Mouse (Mus musculus) embryo, embryonic 11.5 days (tissue): ENCODE data around the gene Slc25a36.
A peak's percentile ranks its signal among the peaks of the same experiment; 100 is the strongest.

Source experiments
- DNase-seq: peaks from one replicate; pipeline ENCODE4 v3.0.0-alpha.2; 2012; ENCODE audit warnings: low read depth, low spot score

The Slc25a36 gene

DNA sequence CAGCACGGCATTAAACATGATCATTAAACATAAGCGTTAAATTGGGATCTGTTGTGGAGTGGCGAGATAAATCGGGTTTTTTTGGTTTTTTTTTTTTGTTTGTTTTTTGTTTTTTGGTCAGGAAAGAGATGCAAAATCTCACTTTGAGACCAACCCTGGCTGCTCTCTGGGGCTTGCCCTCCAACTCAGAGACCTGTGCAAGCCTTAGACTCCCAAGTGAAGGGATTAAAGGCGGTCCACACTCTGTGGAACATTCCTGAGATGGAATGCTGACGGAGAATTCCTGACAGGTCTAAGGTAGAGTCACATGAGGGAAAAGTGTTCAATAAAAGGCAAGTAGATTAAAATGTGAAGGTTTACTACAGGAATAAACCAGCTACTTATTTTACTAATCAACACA lies 549 bp upstream of the Slc25a36 start:
- DNase-seq = no peak

DNA sequence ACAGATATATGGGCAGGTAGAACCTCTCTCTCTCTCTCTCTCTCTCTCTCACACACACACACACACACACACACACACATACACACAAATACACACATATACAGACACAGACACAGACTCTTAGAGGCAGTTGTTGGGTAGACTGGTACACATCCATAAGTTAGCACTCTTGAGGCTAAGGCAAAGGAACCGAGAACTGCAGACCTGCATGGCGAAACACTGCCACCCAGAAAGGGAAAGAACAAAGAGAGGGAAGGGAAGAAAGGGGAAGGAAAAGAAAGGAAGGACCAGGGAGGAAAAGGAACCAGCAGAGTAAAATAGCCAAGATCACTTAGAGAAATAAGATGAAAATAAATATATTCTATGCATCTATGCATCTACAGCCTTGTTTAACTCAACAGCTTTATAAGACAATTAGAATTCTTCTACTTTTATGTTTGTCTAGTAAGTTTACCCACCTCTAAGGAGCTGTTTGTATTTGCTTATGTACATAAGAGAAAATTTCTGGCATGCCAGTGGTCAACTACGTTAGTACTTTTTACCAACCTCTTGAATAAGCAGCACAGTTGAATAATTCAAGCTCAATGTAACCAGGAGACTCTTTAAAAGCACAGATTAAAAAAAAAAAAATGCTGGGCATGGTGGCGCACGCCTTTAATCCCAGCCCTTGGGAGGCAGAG lies 4.3 kb downstream of the Slc25a36 start:
- no peak for DNase-seq

DNA sequence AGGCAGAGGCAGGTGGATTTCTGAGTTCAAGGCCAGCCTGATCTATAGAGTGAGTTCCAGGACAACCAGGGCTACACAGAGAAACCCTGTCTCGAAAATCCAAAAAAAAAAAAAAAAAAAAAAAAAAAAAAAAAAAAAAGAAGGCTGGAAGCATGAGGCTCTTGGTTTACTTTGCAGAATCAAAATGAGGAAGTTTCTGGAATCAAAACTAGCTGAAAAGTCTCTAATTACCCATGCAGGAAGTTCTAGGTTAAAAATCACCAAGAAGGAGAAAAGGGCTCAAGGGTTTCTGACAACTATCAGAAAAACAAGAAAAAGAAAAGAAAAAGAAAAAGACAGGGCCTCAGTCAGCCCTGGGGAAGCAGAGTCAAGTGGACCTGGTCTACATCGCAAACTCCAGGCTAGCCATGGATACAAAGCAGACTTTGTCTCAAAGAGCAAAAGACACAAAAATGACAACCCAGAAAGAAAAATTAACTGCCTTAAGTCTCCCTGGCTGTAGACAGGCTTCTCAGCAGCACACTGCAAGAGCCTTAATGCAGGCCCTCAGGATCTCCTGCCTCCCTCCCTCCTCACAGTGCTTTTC lies 5.5 kb downstream of the Slc25a36 start:
- DNase-seq = no peak

DNA sequence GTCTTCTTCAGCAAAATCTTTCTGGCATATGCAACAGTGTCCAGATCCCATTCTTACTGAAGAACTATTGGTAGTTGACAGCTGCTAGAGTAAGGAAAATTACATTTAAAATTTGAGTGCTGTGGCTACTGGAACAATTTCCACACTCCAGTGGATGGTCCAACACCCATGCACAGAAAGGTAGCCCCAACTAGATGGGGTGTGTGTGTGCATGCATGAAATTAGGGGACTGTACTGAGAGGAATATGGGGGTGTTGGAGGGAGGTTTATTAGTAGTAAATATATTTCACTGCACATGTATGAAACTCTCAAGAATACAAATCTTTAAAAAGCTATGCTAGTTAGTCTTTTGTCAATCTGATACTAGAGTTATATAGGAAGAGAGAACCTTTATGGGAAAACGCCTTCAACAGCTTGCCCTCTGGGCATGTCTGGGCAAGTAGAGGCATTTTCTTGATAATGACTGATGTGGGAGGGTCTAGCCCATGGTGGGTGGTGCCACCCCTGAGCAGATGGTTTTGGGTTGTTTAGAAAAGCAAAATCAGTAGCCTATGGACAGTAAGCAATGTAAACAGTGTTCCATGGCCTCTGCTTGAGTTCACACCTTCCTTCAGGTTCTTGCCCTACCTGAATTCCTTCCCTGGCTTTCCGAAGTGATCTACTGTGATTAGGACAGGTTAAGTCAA lies 7.4 kb downstream of the Slc25a36 start:
- DNase-seq = no peak

DNA sequence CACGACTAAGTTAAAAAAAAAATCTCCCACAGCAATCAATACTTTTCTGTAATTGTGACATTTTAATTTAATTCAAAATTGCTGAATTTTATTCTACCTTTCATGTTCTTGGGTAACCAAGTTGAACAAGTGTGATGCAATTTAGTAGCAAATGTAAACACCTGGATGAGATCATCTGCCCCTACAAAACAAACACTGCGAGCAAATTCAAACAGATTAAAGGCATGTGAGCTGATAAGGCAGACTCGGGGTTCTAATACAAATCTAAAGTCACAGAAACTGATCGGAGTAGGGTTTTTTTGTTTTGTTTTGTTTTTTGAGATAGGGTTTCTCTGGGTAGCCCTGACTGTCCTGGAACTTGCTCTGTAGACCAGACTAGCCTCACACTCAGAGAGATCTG lies 12.0 kb downstream of the Slc25a36 start:
- DNase-seq = no peak

DNA sequence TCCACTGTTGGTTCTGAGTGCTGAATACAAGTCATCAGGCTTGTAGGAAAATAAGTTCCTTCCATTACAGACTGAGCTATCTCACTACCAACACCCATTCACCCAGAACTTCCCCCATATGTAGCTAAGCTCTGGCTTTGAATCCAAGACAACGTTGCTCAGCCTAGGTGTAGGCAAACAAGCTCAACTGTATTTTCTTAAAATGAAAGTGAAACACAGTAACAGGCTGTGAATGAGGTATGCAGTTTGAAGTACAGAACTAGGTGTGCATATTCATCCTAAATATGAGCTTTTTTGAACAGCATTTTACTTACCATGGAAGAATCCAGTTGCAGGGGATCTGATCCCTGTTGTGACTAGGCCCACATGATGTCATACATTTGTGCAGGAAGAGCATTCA lies 14.8 kb downstream of the Slc25a36 start:
- DNase-seq = no peak

DNA sequence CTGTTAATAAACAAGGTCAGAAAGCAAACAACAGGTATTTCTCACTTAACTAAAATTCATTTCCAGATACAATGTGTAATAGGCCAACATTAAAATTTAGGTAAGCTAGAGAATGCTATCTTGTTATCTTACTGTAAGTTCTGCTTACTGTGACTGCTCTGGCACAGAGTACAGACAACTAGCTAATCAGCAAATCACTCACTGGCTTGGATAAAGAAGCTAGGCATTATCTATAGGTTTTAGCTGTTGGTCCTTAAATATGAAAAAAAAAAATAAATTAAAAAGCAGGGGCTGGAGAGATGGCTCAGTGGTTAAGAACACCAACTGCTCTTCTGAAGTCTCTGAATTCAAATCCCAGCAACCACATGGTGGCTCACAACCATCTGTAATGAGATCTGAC lies 23.1 kb downstream of the Slc25a36 start:
- DNase-seq = no peak

DNA sequence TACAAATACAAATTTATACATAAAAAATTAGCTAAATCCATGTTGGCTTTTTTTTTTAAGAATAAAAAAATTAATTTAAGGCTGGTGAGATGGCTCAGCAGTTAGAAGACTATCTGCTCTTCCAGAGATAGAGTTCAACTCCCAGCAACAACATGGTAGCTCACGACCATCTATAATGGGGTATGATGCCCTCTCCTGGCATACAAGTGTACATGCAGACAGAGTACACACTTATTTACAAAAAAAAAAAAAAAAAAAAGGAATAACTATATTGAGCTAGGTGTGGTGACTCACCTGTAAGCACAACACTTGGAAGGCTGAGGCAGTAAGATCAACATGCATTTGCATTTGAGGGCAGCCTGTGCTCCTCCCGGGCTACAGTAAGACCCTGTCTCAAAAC lies 26.3 kb downstream of the Slc25a36 start:
- no peak for DNase-seq

DNA sequence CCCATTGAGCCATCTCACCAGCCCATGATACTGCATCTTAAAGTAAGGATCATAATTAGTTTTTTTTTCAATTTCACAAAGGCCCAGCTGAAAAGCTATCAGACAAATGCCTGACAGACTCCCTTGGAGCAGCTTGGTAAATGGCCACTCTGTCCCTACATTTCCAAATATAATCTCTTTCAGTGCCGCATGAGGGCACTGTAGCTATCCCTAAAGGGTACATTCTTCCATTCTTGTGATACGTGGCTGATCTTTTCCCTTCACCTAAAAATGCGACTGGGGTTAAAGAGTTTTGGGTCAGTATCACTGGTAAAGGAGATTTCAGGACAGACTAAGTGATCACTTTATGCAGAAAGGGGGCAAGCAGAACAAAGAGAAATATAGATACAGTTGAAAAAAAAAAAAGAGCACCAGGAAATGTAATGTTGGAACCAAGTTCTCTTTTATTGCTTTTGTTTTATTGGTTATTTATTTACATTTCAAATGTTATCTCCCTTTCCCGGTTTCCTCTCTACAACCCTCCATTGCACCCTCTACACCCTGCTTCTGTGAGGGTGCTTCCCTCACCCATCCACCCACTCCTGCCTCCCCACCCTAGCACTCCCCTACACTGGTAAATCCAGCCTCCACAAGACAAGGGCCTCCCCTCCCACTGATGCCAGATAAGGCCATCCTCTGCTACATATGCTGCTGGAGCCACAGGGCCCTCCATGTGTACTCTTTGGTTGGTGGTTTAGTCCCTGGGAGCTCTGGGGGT lies 29.7 kb downstream of the Slc25a36 start:
- no peak for DNase-seq

DNA sequence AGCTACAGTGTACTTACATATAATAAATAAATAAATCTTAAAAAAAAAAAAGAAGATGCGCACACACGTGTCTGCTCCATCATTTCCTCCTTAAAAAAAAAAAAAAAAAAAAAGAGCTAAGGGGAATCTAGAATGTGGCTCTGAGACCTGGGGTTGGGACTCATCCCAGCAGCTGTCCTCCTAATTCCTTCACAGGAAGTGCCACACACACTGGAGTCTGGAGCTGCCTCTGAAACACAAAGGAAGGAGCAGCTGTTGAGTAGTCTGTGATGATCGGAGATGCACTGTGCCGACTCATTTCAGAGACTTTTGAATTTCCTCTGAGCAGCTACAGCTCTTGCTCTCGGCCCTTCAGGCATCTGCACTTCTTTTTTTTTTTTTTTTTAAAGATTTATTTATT lies 41.0 kb downstream of the Slc25a36 start:
- no peak for DNase-seq

DNA sequence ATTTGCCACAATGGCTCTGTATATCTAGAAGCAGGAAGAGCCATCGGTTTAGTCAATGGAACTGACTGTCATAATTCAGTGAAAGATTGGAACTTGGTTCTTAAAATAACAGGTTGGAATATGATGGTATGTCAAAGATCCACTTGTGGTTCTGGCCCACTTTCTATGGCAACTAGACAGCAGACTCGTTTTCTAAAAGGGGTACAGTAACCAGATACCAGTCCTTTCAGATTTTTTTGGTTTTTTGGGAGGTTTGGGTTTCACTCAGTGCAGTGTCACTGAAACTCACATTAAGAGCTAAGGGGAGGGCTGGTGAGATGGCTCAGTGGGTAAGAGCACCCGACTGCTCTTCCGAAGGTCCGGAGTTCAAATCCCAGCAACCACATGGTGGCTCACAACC lies 41.5 kb downstream of the Slc25a36 start:
- no peak for DNase-seq

DNA sequence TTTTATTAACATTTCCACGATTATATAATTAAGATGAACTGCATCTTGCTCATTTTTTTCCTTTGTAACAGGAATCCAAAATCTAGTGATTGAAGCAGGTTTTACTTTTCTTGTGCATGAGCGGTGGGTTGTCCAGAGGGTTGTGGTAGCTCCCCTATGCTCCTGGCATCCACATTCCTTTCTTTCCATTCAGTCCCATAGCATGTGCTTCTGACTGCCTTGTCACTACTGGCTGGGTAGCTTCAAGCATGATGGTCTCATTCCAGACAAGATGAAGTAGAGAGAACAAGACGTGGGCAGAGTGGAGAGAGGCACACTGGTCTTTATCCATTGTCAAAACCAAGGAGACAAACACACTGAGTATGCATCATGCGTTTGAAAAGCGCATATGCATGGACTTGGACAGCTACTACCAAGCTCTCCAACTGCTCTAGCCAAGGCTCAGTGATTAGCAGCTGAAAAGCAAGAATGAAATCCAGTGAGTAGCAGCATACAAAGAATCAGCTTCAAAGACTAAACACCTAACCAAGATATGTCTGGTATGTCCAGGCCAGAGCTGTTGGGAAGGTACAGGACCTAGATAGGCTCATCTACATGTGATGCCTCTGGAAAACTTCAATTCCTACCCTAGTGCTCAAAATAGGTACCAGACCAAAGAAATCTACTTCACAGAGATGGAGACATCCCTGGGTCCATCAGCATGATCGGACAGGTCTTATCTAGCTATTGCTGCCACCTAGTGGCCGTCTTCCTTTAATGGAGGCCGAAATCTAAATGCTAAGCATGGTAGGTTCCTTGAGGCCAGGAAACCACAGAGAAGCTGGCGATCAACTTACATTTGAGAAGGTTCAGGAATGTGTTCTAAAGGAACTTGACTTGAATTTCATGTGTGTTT lies 42.5 kb downstream of the Slc25a36 start:
- DNase-seq = peak; percentile 82

DNA sequence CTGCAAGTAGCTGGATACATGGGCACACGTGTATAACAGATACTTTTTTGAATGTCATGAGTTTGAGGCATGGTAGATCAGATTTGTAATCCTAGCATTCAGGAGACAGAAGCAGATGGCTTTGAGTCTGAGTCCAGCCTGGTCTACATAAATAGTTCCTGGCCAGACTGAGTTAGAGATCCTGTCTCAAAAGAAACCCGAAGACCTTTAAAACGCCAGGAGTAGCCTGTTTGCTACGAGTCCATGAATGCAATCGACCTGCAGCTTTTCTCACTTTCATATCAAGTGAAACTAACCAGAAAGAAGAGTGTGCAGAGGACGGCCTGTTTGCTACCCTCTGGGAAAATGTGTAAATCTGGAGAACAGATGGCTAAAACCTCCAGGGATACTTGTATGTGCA lies 43.2 kb downstream of the Slc25a36 start:
- DNase-seq = no peak

DNA sequence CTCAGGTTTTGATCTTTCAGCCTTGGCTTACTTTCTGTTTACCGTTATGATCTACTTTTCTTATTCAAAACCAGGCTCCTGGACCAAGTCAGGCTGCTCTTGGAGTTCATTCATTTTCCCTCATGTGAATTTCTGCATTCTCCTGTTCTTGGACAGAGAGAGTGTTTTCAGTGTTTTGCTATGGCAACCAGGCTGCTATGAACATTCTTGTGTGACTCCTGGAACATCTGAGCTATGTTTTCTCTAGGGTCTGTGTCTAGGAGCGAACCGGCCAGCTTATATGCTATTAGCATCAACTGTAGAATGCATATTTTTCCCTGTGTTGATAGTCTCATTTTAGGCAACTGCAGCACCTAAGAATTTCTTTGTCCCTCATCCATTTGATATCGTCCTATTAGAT lies 45.1 kb downstream of the Slc25a36 start:
- no peak for DNase-seq

DNA sequence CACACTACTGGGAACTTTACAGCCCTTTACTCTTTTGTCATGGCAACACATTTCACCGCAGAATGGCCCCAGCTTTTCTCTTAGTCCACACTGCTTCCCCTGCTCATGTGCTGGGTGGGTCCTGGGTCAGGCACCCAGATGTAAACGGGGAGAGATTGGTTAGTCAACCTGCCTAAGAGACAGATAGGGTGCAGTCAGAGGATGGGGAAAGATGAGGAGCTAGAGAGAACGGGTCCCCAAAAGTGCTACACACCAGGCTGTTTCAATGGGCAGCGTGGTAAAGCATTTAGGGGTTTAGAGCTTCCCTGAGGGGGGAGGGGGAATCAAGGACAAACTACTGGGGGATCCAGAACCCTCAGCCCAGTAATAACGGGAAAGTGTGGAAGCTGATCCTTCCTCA lies 45.7 kb downstream of the Slc25a36 start:
- DNase-seq = no peak

DNA sequence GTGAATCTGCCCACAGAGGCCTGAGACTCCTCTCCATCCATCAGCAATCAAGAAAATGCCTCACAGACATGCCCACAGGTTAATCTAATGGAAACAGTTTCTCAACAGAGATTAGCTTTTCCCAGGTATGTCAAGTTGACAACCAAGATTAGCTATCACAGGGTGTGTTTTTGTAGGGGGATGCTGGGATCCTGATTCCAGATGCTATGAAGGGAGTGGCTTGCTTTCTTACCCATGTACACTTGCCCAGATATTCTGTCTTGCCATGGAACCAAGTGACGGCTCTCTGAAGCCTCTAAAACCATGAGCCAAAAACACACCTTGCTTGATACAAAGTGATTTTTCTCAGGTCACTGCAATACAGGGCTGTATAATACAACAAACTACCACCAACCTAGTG lies 46.8 kb downstream of the Slc25a36 start:
- no peak for DNase-seq

DNA sequence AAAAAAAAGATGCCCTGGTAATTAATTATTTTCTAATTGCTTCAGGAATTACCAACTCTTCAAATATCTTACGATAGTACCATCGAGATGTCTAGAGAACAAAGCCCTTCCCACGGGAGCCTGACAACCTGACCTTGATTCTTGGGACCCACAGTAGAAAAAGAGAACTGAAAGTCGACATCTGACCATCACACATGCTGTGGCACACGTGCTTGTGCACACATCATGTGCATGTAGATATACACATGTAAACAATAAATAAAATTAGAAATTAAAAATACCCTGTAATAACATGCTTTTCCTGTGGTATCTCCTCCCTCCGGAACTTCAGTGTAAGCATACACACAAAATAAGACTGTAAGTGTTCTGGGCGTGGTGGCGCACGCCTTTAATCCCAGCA lies 49.3 kb downstream of the Slc25a36 start:
- no peak for DNase-seq

DNA sequence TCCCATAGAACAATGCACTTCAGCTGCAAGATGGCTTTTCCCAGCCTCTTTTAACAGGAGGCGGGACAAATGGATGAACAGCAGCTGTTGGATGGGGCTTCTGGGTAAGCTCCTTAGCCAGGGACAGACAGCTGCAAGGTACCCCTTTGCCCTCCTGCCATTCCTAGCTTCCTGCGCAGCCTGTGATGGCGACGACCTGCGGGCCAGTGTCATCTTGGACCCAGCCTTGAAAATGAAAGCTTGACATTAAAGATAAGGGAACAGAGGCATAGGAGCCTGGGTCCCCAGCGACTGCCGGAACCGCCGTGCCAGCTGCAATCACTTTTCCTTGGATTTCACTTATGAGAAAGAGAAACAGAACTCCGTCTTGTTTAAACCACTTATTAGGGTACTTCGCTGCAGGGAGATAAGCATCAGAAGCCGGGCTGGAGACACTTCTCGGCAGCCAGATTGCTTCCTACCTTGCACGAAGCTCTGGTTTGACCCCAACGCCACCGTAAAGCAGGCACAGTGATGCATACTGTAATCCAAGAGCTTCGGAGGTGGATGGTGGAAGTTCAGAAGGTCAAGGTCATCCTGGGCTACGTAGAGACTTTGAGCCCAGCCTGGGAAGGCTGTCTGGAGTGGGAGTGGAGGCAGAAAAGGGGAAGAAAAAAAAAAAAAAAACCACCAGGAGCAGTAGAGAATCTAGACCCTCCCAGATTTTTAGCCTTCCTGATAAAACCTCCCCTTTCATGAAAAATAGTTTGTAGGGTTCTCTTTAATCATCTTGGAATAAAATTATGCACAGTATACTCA lies 54.2 kb downstream of the Slc25a36 start:
- no peak for DNase-seq

DNA sequence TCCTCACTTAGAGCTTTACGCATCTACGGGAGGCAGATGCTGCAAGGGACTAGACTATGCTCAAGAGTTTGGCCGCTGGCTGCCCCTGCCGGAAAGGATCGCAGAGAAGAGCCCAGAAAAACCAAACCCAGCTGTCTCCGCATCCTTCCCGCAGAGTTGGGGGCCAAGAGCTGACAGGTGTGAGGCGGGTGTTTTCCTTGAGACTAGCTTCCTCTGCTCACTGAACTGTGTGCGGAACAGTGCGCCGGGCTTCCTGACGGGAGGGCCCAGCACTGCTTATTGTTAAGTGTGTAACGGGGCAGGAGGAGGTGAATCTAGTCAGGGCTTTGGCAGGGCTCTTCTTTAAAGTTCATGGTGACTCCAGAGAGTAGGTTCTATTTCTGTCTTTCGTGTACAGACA lies 55.1 kb downstream of the Slc25a36 start:
- DNase-seq = no peak

DNA sequence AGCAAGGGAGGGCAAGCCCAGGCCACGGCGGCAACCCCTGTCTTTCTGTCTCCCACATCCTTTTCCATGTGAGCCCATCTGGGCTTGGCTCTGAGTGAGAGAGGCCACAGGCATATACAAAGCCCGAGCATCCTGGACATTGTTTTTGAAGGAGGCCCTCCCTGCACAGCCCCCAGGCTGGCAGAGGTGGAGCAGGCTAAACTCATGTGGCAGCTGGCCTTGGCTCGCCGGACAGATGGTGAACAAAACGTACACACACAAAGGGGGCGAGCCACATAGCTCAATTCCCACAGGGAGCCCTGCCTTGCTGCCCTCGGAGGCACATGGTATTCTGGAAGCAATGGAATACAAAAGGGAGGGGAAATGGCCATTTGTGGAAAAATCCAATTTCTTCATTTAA lies 59.8 kb downstream of the Slc25a36 start:
- no peak for DNase-seq

DNA sequence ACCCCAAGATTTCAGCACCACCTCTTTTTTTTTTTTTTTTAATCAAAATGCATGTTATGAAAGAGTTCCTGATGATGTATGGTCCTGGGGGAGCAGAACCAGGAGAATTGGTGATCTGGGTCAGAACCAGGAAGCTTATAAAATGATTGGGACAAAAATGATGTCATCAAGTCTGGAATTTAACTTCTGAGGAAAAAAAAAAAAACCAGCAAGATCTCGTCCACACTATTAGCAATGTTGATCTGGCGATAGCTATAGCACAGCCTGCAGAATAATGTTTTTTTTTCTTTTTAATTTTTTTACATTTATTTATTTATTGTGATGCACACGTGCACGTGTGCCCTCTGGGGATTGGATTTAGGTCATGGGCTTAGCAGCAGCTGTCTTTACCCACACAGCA lies 64.7 kb downstream of the Slc25a36 start:
- no peak for DNase-seq
